Mouse (Mus musculus) cerebellum, postnatal 25 days (tissue): ENCODE measurements at regions not wholly inside any gene's neighbourhood (a gene's known extent, or its start where the extent isn't known, plus 50 kb on each side); places are given as distances from the start of the nearest gene placed in this dataset.
A peak's percentile ranks its signal among the peaks of the same experiment; 100 is the strongest.
"Not testable (repeated sequence)": the region's sequence is repeated elsewhere in the genome, so short reads cannot be mapped to it uniquely, and the experiment has no call there.

ENCODE experiments used
- DNase-seq, 2 experiments: peaks; one replicate each; pipeline ENCODE4 v3.0.0; 2021; ENCODE audit warnings: mixed read lengths in 2 of 2

DNA sequence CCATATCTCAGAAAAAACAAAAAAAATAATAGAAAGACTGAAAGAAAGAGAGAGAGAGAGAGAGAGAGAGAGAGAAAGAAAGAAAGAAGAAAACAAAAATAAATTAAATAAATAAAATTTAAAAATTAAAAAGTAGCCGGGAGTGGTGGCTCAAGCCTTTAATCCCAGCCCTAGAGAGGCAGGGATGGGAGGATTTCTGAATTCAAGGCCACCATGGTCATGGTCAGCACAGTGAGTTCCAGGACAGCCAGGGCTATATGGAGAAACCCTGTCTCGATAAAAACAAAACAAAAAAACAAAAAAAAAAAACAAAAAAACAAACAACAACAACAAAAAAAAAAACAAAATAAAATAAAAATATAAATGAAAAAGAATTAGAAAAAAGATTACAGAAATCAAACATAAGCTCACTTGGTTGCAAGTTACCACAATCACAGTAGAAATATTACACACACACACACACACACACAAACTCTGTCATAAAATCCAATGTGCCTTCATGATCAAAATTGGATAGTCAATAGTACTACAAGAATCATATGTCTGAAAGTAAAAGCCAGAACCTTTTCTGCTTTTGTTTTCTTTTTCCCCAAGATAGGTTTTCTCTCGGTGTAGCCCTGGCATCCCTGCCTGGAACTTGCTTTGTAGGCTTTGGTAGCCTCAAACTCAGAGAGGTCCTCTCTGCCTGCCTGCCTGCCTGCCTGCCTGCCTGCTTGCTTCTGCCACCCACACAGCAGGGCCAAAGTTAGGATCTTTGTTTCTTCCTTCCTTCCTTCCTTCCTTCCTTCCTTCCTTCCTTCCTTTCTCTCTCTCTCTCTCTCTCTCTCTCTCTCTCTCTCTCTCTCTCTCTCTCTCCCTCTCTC is 476.1 kb upstream of the Olfr161 start:
- peak; percentile 19 to 27 for DNase-seq

DNA sequence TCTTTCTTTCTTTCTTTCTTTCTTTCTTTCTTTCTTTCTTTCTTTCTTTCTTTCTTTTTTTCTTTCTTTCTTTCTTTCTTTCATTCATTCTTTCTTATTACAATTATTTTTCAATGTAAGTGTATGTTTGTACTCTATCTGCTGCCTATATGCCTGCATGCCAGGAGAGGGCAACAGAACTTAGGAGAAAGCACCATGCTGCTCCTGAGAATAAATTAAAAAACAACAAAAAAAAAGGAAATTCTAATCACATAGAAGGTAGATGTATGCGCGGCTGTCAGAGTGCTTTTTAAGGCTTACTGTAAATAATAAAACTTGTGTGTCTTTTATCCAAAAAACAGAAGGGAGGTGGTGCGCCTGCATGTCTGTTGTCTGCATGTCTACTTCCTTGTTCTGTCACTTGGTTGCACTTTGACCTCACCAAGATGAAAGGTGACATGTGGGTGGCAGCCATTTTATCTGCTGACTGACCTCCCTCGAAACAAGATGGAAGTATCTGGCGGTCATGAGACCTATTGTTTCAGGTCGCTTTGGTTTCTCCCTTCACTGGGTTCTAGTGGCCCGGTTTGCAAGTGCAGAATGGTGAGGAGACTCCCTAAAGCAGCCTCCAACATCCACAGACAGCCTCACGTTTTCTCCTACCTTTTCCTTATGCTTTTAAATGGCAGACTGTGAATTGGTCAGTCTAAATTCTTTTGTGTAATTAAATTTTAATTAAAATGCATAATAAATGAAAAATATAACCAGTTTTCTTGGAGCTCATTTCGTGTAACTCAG is 475.3 kb upstream of the Olfr161 start:
- DNase-seq, result peak; percentile 4 to 17

DNA sequence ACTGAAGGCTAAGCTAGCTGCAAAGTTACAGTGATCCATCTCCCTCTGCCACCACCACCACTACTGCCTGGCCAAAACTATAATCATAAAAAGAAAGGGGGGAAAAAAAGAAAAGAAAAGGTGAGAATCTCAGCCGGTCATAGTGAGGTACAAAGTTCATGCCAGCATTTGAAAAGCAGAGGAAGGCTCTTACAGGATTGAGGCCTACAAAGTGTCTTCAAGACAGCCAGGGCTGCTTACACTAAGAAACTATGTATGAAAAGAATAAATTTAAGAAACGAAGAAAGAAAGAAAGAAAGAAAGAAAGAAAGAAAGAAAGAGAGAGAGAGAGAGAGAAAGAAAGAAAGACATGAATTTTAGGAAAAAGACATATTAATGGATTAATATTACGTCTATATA is 474.7 kb upstream of the Olfr161 start:
- DNase-seq, result peak; percentile 6

DNA sequence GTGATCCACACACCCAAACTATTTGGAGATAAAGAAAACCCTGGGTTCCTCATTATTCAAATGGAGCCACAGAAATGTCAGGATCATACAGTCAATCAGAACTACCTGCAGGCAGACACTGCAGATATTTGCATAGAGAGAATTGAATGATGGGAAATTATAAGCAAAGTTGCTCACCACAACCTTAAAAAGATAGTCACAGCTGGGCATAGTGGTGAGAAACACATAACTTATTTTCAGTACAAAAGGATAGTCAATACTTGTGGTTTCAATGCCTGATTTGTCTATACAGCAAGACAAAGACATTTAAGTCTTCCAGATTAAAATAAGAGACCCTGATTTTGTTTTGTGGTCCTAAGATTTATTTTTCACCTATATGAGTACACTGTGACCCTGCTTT is 469.6 kb upstream of the Olfr161 start:
- DNase-seq, result not testable (repeated sequence)

DNA sequence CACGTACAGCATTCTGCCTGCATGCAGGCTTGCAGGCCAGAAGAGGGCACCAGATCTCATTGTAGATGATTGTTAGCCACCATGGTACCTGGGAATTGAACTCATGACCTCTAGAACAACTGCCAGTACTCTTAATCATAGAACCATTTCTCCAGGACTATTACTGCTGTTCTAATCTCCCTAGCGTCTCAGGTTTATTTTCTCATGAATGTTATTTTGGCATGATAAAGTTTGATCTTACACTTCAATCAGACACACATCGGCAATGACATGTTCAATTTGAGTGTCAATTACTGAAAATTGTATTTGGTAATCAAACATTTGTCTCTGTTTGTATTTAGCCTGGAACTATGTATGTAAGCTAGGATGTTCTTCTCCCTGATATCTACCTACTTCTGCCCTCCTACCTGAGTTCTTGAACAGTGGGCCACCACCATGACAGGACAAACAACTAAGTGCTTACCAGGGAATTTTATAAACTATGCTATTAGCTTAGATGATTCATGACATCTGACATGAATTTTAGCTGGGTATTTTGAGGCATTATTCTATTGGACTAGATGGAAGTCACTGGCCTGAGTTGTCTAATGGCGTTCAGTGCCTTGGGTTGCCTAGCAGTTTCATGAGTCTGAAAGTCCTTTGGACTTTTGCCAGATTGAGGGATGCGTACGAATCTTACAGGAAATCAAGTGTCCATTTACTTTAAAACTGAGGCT is 468.5 kb upstream of the Olfr161 start:
- DNase-seq, result not testable (repeated sequence)

DNA sequence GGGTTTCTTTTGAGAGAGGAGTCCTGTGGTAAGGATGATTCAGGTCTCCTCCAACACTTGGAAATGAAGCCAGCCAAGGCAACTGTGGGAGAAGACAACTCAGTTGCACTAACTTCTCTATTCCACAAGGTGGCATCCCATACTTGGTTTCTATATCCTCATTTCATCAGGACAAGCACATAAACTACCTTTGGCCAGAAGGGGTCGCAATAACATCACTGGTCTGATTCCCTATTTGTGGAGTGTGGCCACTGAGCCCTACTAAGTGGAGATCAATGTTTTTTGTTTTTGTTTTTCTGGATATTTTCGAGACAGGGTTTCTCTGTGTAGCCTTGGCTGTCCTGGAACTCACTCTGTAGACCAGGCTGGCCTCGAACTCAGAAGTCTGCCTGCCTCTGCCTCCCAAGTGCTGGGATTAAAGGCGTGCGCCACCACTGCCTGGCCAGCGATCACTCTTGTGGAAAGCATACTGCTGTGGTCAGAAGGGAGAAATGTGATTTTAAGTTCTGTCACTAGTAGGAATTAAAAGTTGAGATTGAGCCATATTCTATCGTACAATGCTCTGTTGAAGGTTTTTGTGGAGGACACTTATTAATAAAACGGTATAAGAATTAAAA is 467.9 kb upstream of the Olfr161 start:
- DNase-seq, result peak; percentile 3 to 4

DNA sequence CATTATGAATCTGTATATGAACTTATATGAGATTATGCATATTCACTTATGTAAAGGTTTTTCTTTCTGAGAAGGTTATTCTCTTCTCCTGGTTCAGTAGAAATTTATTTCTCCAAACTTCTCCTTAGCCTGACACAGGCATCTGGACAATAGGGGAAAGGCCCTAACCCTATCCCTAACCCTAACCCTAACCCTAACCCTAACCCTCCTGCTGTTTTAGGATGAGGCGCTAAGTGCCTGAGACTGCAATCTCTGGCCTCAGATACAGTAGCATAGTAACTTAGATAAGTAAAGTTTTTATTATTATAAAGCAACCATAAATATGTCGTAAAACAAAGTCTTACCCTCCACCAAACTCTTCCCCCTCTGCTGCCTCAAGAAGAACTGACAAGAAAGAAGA is 463.5 kb upstream of the Olfr161 start:
- DNase-seq, result peak in 1 of 2 experiments; percentile 0
